Mouse (Mus musculus): Measurements from ENCODE around the gene Isoc2b. TPM values are rescaled to one million over a fixed set of nuclear protein-coding genes. Genes with fewer than 3 reads are reported as not detected.
A peak's percentile ranks its signal among the peaks of the same experiment; 100 is the strongest.
"Not testable (repeated sequence)": the region's sequence is repeated elsewhere in the genome, so short reads cannot be mapped to it uniquely, and the experiment has no call there.

The Isoc2b gene
- total RNA-seq, 2 experiments from 2014 or later = 4.7 to 5.6 TPM

DNA sequence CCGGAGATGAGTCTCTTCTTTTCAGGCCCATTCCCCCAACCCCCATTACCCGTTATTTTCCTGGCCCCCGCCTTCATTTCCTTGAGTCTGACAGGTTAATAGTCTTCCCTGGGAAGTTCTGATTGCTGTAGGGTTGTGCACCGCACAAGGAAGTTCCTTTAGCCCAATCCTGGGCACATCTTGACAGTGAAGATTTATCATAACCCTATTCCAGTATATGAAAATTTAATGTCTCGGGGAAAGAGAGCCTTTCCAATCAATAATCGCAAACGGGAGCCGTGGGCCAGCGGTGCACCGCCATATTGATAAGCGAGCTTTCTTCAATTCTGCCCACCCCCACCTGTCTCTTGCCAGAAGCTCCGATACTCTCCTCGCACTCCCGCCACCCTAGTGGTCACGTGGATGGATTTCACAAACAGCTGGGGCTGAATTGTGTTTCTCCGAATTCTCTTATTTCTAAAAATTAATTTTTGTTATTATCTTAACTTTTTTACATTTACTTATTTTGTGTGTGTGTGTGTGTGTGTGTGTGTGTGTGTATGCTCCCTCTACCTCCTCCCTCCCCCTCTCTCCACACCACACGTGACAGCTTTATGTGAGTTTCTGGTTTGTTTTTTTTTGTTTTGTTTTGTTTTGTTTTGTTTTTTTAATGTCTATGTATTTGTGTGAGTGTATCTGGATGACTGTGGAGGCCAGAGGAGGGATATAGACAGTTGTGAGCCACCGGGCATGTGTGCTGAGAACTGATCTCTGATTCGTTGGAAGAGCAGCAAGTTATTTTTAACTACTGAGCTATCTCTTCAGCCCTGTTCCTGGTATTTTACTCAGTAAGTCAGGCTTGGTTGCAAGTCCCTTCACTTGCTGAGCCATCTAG is 29.8 kb upstream of the Isoc2b start:
- Histone ChIP-seq H3K27ac (peak overlapping the region; percentile 12; the same call in 1 of the 2 replicates), H3K4me3 (peak overlapping the region; percentile 39)
- TF ChIP-seq CTCF (conservative IDR thresholded peaks at IDR 0.05) = peak; percentile 21; the same call in 1 of the 2 replicates
- no peak for DNase-seq (ENCODE audit: low spot score in 2 of 2)

DNA sequence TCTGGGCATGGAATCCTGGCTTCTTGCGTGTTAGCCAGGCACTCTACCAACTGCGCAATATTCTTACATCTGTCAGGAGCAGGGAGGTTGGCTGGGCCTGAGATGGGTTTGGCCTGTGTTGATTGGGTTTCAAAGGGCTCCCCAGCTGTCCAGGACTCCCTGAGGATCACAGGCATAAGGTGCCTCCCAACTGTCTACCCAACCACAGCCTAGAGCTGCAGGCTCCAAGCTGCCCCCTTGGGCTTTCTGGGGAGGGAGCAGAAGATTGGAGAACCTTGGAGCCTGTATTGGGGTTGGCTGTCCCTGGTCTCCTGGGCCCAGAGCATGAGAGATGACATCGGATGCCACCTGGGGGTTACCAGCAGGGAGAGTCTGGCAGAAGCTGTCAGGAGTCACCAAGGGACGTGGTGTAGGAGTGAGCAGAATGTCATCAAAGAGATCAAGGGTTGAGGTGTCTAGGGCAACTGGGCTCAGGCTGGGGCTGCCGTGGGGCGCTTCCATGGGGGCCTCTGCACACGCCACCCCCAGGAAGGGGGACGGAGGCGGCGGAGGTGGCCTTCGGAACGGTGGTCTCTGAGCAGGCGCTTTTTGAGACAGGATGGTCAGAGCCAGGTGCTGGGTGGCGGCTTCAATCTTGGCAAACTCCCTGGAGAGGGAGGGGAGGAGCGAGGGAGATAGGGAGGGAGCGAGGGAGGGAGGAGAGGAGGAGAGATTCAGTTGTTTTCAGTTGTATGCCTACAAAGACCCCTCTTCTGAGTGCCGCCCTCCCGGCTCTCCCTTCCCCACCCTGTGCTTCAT is 29.0 kb upstream of the Isoc2b start:
- peak overlapping the region; percentile 12; the same call in 1 of the 2 replicates for H3K27ac ChIP-seq
- DNase-seq (ENCODE audit: low spot score in 2 of 2) = no peak
- peak overlapping the region; percentile 39 for H3K4me3 ChIP-seq
- TF ChIP-seq CTCF (conservative IDR thresholded peaks at IDR 0.05) = no peak

GRCm38 (mm10) chr7:4895186-4895585 is 25.1 kb upstream of the Isoc2b start:
- TF ChIP-seq CTCF (conservative IDR thresholded peaks at IDR 0.05) = no peak
- DNase-seq (ENCODE audit: low spot score in 2 of 2) = no peak
- H3K27ac ChIP-seq = no peak overlapping the region
- H3K4me3 ChIP-seq = no peak overlapping the region

GRCm38 (mm10) chr7:4886680-4887079 is 16.6 kb upstream of the Isoc2b start:
- no peak overlapping the region for H3K27ac ChIP-seq
- H3K4me3 ChIP-seq = no peak overlapping the region
- TF ChIP-seq CTCF (conservative IDR thresholded peaks at IDR 0.05) = no peak
- no peak for DNase-seq (ENCODE audit: low spot score in 2 of 2)

GRCm38 (mm10) chr7:4879036-4879435 is 9.0 kb upstream of the Isoc2b start:
- not testable (repeated sequence) for DNase-seq (ENCODE audit: low spot score in 2 of 2); H3K27ac ChIP-seq; H3K4me3 ChIP-seq

GRCm38 (mm10) chr7:4878186-4878585 is 8.1 kb upstream of the Isoc2b start:
- H3K4me3 ChIP-seq = no peak overlapping the region

GRCm38 (mm10) chr7:4877226-4877625 is 7.2 kb upstream of the Isoc2b start:
- no peak for TF ChIP-seq CTCF (conservative IDR thresholded peaks at IDR 0.05)
- no peak for DNase-seq (ENCODE audit: low spot score in 2 of 2)
- Histone ChIP-seq H3K4me3 (peak overlapping the region; percentile 77), H3K27ac (peak overlapping the region; percentile 78)

More at GRCm38 (mm10) chr7:4878186-4878585, 8.1 kb upstream of the Isoc2b start:
- no peak overlapping the region for H3K27ac ChIP-seq
- DNase-seq (ENCODE audit: low spot score in 2 of 2) = no peak
- TF ChIP-seq CTCF (conservative IDR thresholded peaks at IDR 0.05) = peak; percentile 56

DNA sequence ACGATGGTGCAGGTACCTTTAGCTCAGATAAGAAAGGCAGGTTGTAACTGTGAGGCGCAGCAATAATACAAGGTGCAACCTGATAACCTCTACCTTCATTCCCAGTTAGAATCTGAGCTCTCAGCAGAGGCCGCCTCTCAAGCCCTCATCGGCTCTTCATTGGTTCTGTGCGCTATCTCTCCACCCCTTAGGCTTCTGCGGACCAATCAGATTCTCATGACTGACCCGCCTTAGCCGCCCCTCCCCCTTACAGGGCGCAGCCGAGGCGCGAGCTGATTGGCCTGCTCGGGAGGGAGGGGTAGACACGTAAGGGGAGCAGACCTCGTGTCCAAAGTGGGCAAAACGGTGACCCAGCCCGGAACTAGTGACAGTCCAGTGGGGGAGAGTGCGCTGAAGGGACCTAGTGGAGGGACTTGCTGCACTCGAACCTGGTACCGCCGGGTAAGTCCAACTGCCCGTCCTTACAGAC is 6.7 kb upstream of the Isoc2b start, which contains the start of gene Isoc2a:
Isoc2a (plus strand) TSS at position 401 of the 469 bp plus-strand sequence.
- Histone ChIP-seq H3K27ac (peak within 1 kb of the TSS; percentile 78), H3K4me3 (peak within 1 kb of the TSS; percentile 77)
- no peak for TF ChIP-seq CTCF (conservative IDR thresholded peaks at IDR 0.05)
- DNase-seq (ENCODE audit: low spot score in 2 of 2) = peak; percentile 85 to 92

DNA sequence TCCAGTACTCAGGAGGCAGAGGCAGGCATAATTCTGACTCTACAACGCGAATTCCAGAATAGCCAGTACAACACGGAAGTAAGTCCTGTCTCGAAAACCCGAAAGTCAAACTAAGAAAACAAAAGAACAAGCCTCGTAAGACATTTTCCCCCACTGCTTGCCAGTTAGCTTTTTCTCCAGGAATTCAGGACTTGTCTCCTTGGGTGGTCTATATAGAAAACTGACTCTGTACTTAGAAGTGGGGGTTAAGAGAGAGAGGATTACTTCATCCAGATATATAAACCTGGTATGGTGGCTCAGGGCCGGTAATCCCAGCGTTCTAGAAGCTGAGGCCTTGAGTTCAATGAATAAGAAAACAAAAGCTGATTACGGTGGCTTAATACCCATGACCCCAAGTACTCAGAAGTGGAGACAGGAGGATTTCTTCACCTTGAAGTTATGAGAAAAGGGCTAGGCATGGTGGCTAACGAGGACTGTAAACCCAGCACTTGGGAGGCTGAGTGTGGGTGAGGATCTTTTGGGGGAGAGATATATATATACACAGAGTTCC is 3.4 kb downstream of the Isoc2b start:
- DNase-seq (ENCODE audit: low spot score in 2 of 2) = no peak
- no peak for TF ChIP-seq CTCF (conservative IDR thresholded peaks at IDR 0.05)
- peak overlapping the region; percentile 84 for H3K4me3 ChIP-seq
- H3K27ac ChIP-seq = peak overlapping the region; percentile 94

DNA sequence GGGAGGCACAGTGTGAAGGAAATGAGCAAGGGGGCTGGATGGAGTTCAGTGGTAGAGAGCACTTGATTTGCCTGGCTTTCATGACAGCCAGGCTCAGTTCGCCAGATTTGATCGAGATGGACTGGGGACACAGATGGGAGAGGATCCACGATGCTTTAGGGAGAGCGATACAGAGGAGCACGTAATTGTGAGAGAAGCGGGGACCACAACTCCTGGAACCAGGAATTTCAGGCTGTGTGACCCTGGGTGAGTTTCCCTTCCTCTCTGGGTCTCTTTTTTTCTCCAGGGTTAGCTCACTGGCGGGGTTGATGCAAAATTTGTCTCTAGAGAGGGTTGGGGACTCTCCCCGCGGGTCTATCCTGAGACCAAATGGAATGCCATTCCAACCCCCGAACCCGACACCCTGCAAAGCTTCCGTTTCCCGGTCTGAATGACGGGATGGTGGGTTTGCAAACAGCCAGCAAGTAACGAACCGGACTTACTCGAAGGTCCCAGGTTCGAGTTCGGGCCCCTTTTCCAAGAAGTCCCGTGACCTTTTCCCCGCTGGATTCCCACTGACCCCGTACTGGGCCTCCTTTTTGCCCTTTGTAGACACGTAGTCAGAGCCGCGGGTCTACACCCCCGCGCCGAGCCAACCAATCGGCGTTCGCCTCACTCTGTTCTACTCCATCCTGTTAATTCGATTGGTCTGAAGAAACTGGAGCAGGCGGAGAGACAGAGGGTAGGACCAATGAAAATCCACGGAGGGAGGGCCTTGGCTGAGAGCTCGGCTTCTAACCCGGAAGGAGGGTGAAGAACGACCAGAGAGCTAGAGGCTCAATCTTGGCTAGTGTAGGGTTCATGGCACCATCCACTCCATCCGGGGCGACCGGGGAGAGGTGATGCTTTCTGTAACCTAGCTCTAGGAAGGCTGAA is 4.2 kb downstream of the Isoc2b start:
- TF ChIP-seq CTCF (conservative IDR thresholded peaks at IDR 0.05) = no peak

DNA sequence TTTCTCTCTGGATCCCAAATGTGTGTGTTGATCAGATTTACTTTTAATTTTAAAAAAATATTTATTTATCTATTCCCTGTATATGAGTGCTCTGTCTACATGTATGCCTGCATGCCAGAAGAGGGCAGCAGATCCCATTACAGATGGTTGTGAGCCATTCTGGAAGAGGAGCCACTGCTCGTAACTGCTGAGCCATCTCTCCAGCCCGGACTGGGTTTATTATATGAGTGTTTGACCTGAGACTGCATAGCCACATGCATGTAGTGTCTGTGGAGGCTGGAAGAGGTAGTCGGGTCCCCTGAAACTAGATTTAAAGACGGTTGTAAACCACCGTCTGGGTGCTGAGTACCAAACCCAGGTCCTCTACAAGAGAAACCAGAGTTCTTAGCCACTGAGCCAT is 5.0 kb downstream of the Isoc2b start:
- no peak overlapping the region; the same call in 1 of the 2 replicates for H3K4me3 ChIP-seq
- peak overlapping the region; percentile 94 for H3K27ac ChIP-seq
- DNase-seq (ENCODE audit: low spot score in 2 of 2) = peak; percentile 29 to 33
- peak; percentile 79 for TF ChIP-seq CTCF (conservative IDR thresholded peaks at IDR 0.05)

More for the DNA sequence above, 4.2 kb downstream of the Isoc2b start:
- peak; percentile 95 to 98 for DNase-seq (ENCODE audit: low spot score in 2 of 2)
- Histone ChIP-seq H3K27ac (peak overlapping the region; percentile 94), H3K4me3 (peak overlapping the region; percentile 84)

All from layer of hippocampus, adult 2 months (tissue).